Mouse (Mus musculus) pancreas, adult 10 weeks (tissue): Measurements from ENCODE around the gene Actl7a. TPM values are rescaled to one million over a fixed set of nuclear protein-coding genes. Genes with fewer than 3 reads are reported as not detected.

ENCODE experiments used
- polyA plus RNA-seq: library from polyadenylated mRNA; stranded (reverse); fragments of 350-450 nt; fragmentation: Illumina TruSeq; extraction: RNeasy Lipid Tissue Mini Kit (QIAGEN cat#74804); gene quantifications from one replicate; pipeline ENCODE4 v1.2.3, GENCODE M21; 2015; ENCODE audit warnings: low read depth, low replicate concordance; ENCODE audit not compliant: insufficient read depth

The Actl7a gene
- polyA plus RNA-seq, result not detected

DNA sequence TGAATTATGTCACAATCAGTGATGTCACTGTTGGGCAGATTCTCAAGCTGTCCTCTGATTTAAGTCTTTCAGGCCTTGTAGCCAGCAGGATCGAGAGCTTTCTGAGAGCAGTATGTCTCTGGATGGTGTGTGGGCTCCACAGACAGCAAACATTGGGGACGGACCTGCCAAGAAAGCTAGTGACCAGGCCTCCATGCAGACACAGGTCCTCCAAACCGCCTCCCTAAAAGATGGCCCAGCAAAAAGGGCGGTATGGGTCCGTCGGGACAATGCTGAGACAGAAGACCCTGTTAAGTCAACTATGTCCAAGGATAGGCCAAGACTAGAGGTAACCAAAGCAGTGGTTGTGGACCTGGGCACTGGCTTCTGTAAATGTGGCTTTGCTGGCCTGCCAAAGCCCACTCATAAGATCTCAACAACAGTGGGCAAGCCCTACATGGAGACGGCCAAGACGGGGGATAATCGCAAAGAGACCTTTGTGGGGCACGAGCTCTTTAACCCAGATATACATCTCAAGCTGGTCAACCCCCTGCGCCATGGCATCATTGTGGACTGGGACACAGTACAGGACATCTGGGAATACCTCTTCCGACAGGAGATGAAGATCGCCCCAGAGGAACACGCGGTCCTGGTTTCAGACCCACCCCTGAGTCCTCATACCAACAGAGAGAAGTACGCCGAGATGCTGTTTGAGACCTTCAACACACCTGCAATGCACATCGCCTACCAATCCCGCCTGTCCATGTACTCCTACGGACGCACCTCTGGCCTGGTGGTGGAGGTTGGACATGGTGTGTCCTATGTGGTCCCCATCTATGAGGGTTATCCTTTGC, at the start of gene Actl7a:
Gene Actl7a, plus strand, starts transcription at position 51 of the 833 bp plus-strand sequence.

DNA sequence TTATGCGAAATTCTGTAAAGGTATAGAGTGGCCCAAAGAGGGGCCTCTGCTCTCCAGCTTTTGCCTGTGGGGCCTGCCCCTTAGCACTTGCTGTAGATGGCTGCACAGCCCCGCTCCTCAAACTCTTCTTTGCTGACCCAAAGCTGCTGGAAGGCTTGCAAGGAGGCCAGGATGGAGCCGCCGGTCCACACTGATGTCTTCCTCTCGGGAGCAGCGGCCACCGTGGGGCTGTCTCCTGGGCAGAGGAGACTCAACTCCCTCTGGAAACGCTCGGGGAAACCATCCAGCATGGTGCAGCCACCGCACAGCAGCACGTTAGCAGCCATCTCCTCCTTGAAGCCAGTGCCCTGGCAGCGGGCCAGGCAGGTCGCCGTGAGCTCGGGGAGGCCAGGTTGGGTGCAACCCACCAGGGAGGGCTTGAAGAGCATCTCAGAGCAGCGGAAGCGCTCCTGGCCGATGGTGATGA, 3.2 kb upstream of the Actl7a start, which contains the start of gene Gm26657:
Gene Gm26657, plus strand, starts transcription at position 51 of the 466 bp plus-strand sequence.

DNA sequence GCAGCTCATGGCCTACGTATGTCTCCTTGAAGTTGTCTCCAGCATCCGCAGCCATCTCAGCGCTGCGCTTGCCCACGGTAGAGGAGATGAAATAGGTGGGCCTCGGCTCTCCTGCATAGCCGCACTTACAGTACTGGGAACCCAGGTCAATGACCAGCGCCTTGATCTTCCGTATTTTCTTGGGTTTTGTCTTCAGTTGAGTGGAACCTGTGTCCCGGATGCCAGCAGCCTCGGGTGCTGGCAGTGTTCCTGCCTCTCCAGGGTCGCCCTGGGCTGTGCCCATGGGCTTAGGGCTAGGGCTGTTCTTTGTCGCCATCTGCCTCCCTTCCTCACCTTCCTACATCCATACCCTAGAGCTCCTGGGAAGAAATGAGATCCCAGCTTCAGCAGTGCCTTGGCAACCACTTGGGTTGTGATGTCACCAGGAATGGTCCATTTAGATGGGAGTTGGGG, 2.1 kb upstream of the Actl7a start, which contains the start of gene Actl7b:
Gene Actl7b, minus strand, starts transcription at position 403 of the 453 bp plus-strand sequence.

Other genes starting within 250 kb of the Actl7a start
- not detected for gene Gm26657, start 3.3 kb upstream of the Actl7a start, polyA plus RNA-seq
- gene Actl7b, start 2.0 kb upstream of the Actl7a start, polyA plus RNA-seq, result not detected
- gene Elp1, start 58.9 kb downstream of the Actl7a start, polyA plus RNA-seq, result 12.2 TPM
- gene Fam206a, start 58.9 kb downstream of the Actl7a start, polyA plus RNA-seq, result 3.4 TPM
- gene Ctnnal1, start 121.8 kb downstream of the Actl7a start, polyA plus RNA-seq, result 4.2 TPM
- 3.5 TPM for gene Tmem245, start 204.0 kb downstream of the Actl7a start, polyA plus RNA-seq
- gene Frrs1l, start 247.0 kb downstream of the Actl7a start, polyA plus RNA-seq, result not detected